Mouse (Mus musculus) embryonic facial prominence, embryonic 12.5 days (tissue): ENCODE results near the gene Ankrd13b. TPM values are rescaled to one million over a fixed set of nuclear protein-coding genes. Genes with fewer than 3 reads are reported as not detected.
A peak's percentile ranks its signal among the peaks of the same experiment; 100 is the strongest.

Source experiments
- ATAC-seq: fragments of 200-750 bp; cut with Nextera tagmentation; 2 replicates; pipeline ENCODE4 v1.8.0; 2017; ENCODE audit not compliant: insufficient number of reproducible peaks, insufficient read depth, low FRiP score, low TSS enrichment
- H3K27ac ChIP-seq: fragments of 300-500 bp; sonication (generic); 2 replicates; pipeline ENCODE4 v1.5.1; 2016; ENCODE audit warnings: mild to moderate bottlenecking
- H3K27me3 ChIP-seq: fragments of 300-500 bp; sonication (generic); 2 replicates; pipeline ENCODE4 v1.6.1; 2016; ENCODE audit warnings: mild to moderate bottlenecking, moderate library complexity
- H3K36me3 ChIP-seq: fragments of 300-500 bp; sonication (generic); 2 replicates; pipeline ENCODE4 v1.6.1; 2016; ENCODE audit warnings: mild to moderate bottlenecking
- H3K4me1 ChIP-seq: fragments of 300-500 bp; sonication (generic); 2 replicates; pipeline ENCODE4 v1.6.1; 2016
- H3K4me2 ChIP-seq: fragments of 300-500 bp; sonication (generic); replicated peaks from 2 replicates; pipeline ENCODE4 v1.6.1; 2016; ENCODE audit warnings: mild to moderate bottlenecking, moderate library complexity
- H3K4me3 ChIP-seq: fragments of 300-500 bp; sonication (generic); 2 replicates; pipeline ENCODE4 v1.5.1; 2016; ENCODE audit warnings: mild to moderate bottlenecking
- H3K9ac ChIP-seq: fragments of 300-500 bp; sonication (generic); 2 replicates; pipeline ENCODE4 v1.6.1; 2016; ENCODE audit warnings: mild to moderate bottlenecking, moderate library complexity
- H3K9me3 ChIP-seq: fragments of 300-500 bp; sonication (generic); 2 replicates; pipeline ENCODE4 v1.6.1; 2016; ENCODE audit warnings: mild to moderate bottlenecking, moderate library complexity
- WGBS: fragments of 180-500 bp; shearing (Covaris S2); methylation state at CpG from one replicate; pipeline ENCODE4 v1.1.7; 2016; 5-methylcytosine and 5-hydroxymethylcytosine counted together
- polyA plus RNA-seq: library from polyadenylated mRNA; unstranded; fragments of >200 nt; fragmentation: Nextera tagmentation; extraction: Ambion mirVana; gene quantifications from 2 replicates; pipeline ENCODE4 v1.2.1, GENCODE M21; 2016

Ankrd13b gene
- polyA plus RNA-seq, 1 experiment from 2014 or later, result 15.0 TPM

DNA sequence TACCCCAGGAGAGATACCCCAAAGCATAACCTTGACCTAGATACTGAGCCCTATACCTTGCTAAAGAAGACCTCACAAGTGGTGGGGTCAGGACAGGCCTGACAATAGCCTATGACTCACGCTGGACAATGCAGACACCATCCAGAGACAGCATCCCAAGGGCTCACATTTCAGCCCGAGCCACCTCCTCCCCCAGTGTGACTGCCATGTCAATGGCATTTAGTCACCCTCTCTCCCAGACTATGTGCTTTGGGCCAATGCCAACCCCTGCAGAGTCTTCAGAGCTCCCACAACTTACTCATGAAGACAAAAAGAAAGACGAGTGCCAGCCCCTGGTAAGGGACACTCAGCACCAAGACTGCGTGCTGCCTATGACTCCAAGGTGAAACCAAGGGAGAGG lies 24.8 kb downstream of the Ankrd13b start:
- Histone ChIP-seq H3K27ac (no peak overlapping the region), H3K27me3 (peaks cover 87% of the 10 kb centered on the region), H3K4me3 (no peak overlapping the region), H3K4me2 (no peak overlapping the region), H3K4me1 (peaks cover 9% of the 10 kb centered on the region), H3K9me3 (no peaks in the 10 kb centered on the region), H3K9ac (no peak overlapping the region), H3K36me3 (no peaks in the 10 kb centered on the region)
- ATAC-seq, result no peak; the same call in 1 of the 2 replicates
- 56% methylated on average over 4 of the region's 4 CpGs for WGBS

DNA sequence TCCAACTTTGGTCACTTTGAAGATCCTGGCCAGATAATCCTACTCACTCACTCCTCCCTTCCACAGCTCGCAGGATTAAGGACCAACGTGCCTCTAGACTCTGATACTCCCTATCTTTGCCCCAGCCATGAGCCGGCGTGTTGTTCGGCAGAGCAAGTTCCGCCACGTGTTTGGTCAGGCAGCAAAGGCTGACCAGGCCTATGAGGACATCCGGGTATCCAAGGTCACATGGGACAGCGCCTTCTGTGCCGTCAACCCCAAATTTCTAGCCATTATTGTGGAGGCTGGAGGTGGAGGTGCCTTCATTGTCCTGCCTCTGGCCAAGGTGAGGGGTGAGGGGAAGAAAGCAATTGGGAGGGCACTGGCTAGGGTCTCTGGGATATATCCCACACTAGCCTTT lies 25.7 kb downstream of the Ankrd13b start:
- Histone ChIP-seq H3K4me1 (peaks cover 9% of the 10 kb centered on the region), H3K4me2 (no peak overlapping the region), H3K9me3 (no peaks in the 10 kb centered on the region), H3K27ac (no peak overlapping the region), H3K36me3 (no peaks in the 10 kb centered on the region), H3K4me3 (no peak overlapping the region), H3K9ac (no peak overlapping the region), H3K27me3 (peaks cover 83% of the 10 kb centered on the region)
- no peak for ATAC-seq
- WGBS, result 72% methylated on average over 10 of the region's 10 CpGs

DNA sequence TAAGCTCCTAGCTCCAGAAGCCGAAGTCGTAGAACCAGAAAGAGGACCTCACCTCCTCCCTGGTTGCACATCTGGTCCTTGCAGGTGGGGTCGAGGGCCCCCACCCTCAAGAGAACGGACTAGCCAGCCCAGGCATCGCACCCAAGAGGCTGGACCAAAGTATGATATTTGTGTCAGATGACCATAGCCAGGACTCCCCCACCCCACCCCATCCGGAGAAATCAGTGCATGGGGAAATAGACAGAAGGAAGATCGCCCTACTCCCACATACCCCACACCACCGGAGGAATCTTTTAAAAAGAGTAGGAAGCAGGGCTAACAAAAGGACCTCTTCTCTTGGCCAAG lies 26.4 kb downstream of the Ankrd13b start:
- Histone ChIP-seq H3K27me3 (peaks cover 76% of the 10 kb centered on the region), H3K9me3 (no peaks in the 10 kb centered on the region), H3K27ac (no peak overlapping the region), H3K4me2 (peak overlapping the region; percentile 98), H3K4me3 (peak overlapping the region; percentile 62; the same call in 1 of the 2 replicates), H3K4me1 (peaks cover 9% of the 10 kb centered on the region), H3K36me3 (no peaks in the 10 kb centered on the region), H3K9ac (no peak overlapping the region)
- WGBS, result 44% methylated on average over 8 of the region's 8 CpGs
- ATAC-seq, result no peak

DNA sequence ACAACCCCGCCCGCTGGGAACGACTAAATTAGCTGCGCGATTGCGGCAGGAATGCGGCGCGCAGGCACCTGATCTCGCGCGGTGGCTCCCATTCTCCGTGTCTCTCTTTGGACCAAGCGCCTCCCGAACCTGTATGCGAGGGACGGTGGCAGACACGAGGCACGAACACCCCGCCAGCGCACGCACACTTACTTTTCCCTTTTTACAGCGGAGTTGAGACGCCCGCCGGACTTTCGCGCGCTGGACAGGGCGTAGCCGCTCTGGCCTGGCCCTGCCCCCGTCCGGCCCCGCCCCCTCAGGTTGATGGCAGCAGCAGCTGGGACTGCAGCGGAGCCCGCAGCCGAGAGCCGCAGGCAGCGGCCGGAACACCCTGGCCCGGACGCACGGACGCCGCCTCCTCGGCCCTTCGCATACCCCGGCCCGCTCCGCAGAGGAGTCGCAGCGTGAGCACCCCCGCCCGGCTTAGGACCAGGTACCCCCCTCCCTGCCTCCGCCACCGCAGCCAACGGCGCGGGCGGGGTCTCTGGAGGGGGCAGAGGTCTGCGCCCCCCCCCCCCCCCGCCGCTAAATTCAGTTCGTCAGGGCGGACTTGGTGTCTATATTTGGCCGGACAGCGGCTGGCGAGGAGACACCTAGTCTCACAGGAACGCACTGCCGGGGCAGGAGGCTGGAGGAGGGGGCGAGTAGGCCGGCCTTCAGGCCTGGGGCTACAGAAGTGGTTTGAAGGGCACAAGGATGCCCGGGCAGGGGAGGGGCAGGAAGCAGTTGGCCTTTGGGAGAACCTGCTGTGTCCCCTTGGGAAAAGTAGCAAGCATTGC lies 27.0 kb downstream of the Ankrd13b start, which contains the start of gene Coro6:
Coro6 (plus strand) TSS at position 129 of the 818 bp plus-strand sequence.
- ATAC-seq, result peak; percentile 32; the same call in 1 of the 2 replicates
- Histone ChIP-seq H3K36me3 (no peaks in the 10 kb centered on the region), H3K27ac (no peak within 1 kb of the TSS), H3K4me3 (peak within 1 kb of the TSS; percentile 62), H3K4me1 (peaks cover 9% of the 10 kb centered on the region), H3K4me2 (peak within 1 kb of the TSS; percentile 98), H3K9me3 (no peaks in the 10 kb centered on the region), H3K9ac (peak within 1 kb of the TSS; percentile 52), H3K27me3 (peaks cover 70% of the 10 kb centered on the region)
- WGBS, result under 1% methylated on average over 67 of the region's 73 CpGs

DNA sequence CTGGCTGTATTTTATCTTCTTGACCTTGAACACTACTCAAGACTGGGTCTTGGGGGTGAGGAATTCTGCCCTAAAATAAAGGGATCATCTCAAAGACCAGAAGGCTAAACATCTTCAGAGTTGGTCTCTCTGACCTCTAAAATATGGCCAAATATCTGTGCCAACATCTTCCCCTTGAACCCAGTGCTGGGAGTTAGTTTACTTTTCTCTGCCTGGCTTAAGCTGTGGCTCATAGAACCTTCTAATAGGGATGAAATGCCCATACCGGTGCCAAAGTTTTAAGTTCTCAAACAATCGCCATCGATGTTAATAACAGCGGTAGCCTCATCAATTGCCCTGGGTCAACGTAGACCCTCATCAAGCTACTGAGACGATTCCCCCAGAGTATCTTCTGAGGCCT lies 27.6 kb downstream of the Ankrd13b start:
- WGBS, result 5% methylated on average over 6 of the region's 6 CpGs
- Histone ChIP-seq H3K9me3 (no peaks in the 10 kb centered on the region), H3K27me3 (peaks cover 64% of the 10 kb centered on the region), H3K36me3 (no peaks in the 10 kb centered on the region), H3K4me3 (peak overlapping the region; percentile 62), H3K4me2 (peak overlapping the region; percentile 98), H3K4me1 (peaks cover 4% of the 10 kb centered on the region; the same call in 1 of the 2 replicates), H3K27ac (no peak overlapping the region), H3K9ac (peak overlapping the region; percentile 52)
- ATAC-seq, result no peak

DNA sequence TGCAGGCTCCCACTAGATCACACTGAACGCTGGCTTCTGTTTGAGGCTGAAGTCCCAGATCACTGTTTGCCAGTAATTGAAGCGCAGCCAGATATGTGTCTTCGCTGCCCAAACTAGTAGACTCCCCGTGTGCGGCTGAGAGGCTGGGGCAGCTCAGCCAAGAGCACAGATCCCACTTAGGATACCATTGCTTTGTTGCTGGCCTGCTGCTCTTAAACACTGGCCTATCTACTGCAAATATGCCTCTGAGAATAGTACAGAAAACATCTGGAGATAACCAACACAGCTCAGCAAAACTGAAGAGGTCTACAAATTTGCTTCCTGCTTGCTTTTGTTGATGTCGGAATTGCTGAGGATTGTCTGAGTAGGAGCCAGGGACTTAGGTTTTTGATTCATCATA lies 32.6 kb downstream of the Ankrd13b start:
- no peak overlapping the region for H3K9ac ChIP-seq
- no peak for ATAC-seq
- no peaks in the 10 kb centered on the region for H3K9me3 ChIP-seq
- 74% methylated on average over 6 of the region's 6 CpGs for WGBS
- peaks cover 15% of the 10 kb centered on the region for H3K27me3 ChIP-seq
- H3K27ac ChIP-seq, result no peak overlapping the region
- peaks cover 16% of the 10 kb centered on the region; the same call in 1 of the 2 replicates for H3K36me3 ChIP-seq
- H3K4me3 ChIP-seq, result no peak overlapping the region
- no peak overlapping the region for H3K4me2 ChIP-seq
- H3K4me1 ChIP-seq, result peaks cover 1% of the 10 kb centered on the region; the same call in 1 of the 2 replicates

DNA sequence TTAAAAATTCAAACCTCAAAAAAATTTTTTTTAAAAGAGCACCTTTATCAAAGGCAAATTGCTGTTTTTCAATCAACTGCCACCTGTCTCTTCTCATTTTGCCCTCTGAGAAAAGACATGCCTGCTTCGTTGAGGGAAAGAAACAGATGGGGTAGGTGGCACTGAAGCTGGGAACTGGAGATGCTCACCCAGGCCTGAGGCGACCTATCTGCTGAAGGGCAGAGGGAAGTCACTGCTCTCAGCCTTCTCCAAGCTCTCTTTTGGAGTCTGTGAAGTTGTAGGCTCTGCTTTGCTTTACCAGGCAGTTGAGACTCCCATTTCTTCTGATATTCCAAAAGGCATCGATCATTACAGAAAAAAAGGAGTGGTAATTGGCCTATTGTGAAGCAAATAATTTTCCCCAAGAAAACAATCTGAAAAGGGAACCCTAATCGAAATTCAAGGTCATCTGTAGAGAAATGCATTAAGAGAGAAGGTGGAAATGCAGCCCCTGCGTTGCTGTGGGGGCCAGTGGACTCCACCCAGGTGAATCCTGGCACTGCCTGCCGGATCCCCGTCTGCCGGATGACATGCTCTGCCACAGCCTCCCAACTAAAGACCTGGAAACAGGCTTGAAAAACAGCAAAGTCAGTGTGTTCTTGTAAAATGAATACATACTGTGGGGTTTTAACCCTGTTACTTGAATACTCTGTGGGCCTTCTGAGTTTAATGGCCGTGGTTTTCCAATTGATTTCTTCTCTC lies 33.5 kb downstream of the Ankrd13b start:
- Histone ChIP-seq H3K9me3 (no peaks in the 10 kb centered on the region), H3K4me2 (no peak overlapping the region), H3K9ac (no peak overlapping the region), H3K4me1 (no peaks in the 10 kb centered on the region), H3K27ac (no peak overlapping the region), H3K4me3 (no peak overlapping the region), H3K36me3 (peaks cover 20% of the 10 kb centered on the region; the same call in 1 of the 2 replicates), H3K27me3 (peaks cover 6% of the 10 kb centered on the region; the same call in 1 of the 2 replicates)
- 82% methylated on average over 9 of the region's 9 CpGs for WGBS
- ATAC-seq, result no peak

DNA sequence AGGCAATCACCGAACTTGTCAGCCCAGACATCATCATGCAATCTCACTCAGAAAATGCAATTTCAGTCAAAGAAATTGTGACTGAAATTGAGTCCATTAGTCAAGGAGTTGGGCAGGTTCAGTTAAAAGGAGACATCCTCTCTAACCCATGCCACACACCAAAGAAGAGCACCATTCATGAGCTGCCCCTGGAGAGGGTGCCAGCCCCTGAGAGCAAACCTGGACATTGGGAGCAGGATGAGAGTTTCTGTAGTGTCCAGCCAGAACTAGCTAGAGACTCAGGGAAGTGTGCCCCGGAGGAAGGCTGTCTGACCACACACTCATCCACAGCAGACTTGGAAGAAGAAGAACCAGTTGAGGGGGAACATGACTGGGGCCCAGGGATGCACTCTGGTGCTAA lies 36.1 kb downstream of the Ankrd13b start:
- H3K27me3 ChIP-seq, result no peaks in the 10 kb centered on the region
- no peak for ATAC-seq
- no peak overlapping the region for H3K27ac ChIP-seq
- peaks cover 39% of the 10 kb centered on the region for H3K36me3 ChIP-seq
- H3K4me2 ChIP-seq, result no peak overlapping the region
- no peak overlapping the region for H3K4me3 ChIP-seq
- 82% methylated on average over 2 of the region's 2 CpGs for WGBS
- no peaks in the 10 kb centered on the region for H3K9me3 ChIP-seq
- H3K9ac ChIP-seq, result no peak overlapping the region
- no peaks in the 10 kb centered on the region for H3K4me1 ChIP-seq

DNA sequence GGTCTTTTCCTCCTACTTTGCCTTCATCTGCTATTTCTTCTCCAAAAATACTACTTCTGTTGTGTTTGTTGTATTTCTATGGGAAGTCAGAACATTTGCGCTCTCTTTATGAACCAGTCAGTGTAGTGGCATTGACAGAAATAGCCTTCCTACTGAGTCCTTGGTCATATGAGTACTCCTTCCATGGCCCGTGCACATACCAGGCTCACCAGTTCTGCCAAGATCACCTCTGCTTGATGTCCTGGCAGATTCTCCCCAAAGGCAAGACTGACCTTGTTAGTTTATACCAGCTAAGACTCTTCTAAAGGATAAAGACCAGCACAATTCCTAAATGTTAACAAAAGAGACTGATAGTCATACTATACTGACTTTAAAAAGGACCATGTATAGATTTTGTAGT lies 37.8 kb downstream of the Ankrd13b start:
- H3K9ac ChIP-seq, result no peak overlapping the region
- H3K4me2 ChIP-seq, result no peak overlapping the region
- H3K27ac ChIP-seq, result no peak overlapping the region
- ATAC-seq, result no peak
- H3K36me3 ChIP-seq, result peaks cover 39% of the 10 kb centered on the region
- H3K4me3 ChIP-seq, result no peak overlapping the region
- no peaks in the 10 kb centered on the region for H3K27me3 ChIP-seq
- H3K9me3 ChIP-seq, result no peaks in the 10 kb centered on the region
- H3K4me1 ChIP-seq, result no peaks in the 10 kb centered on the region
- WGBS, result 98% methylated on average over 2 of the region's 2 CpGs

DNA sequence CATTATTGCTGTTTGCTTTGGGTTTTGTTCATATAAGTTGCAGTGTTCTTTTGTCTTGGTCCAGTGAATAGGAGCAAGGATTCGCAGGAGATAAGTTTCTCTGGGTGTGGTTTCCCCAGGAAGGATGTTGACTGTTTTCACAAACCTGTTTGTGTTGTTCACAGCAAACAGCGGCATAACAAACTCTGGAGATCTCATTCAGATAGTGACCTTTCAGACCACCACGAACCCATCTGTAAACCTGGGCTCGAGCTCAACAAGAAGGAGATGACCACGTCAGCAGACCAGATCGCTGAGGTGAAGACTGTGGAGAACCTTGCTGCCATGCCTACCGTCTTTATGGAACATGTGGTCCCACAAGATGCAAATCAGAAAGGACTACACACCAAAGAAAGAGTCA lies 40.3 kb downstream of the Ankrd13b start:
- Histone ChIP-seq H3K9ac (no peak overlapping the region), H3K4me2 (no peak overlapping the region), H3K9me3 (no peaks in the 10 kb centered on the region), H3K4me1 (0 out of 2 replicates have a peak, but pooled peaks cover 2% of the 10 kb centered on the region), H3K4me3 (no peak overlapping the region), H3K27me3 (no peaks in the 10 kb centered on the region), H3K36me3 (peaks cover 28% of the 10 kb centered on the region), H3K27ac (no peak overlapping the region)
- WGBS, result 94% methylated on average over 7 of the region's 7 CpGs
- ATAC-seq, result no peak

DNA sequence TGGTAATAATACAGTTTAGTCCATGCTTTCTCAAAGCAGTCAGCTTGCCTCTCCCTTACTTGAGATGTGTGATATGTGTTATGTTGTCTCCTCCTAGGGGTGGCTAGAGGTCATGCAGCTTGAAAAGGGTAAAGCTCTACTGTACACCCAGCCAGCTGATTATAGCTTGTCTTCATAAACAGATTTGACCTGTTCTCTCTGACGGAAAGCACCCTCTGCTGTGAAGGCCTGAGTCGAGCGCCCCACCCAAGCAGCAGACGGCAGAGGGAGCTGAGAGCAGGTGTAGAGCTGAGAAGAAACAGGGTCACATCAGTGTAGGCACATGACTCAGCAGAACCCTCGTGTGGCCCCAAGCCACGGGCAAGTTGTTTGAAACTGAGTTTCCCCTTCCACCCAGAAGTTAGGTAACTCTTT lies 42.8 kb downstream of the Ankrd13b start:
- WGBS, result 58% methylated on average over 6 of the region's 6 CpGs
- no peak overlapping the region for H3K4me2 ChIP-seq

DNA sequence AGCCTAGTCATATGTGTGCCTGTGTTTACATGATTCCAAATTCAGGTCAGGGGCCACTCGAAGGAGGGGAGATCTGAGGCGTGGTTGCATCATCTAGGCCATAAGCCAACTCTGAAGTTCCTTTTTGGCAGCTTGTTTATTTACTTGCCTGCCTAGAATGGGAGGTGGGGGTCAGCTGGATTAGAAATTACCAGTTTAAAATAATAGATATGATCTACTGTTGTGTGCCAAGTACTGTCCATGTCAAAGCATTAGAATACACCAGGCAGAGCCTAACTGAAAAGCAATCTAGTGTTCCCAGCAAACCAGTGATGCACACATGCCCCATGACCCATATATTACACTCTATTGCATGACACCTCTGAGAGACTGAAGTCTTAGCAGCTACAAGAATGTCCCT lies 44.5 kb downstream of the Ankrd13b start:
- no peak overlapping the region for H3K4me2 ChIP-seq
- H3K4me3 ChIP-seq, result no peak overlapping the region
- no peak overlapping the region for H3K27ac ChIP-seq
- ATAC-seq, result no peak
- WGBS, result 77% methylated on average over 2 of the region's 2 CpGs
- peaks cover 18% of the 10 kb centered on the region for H3K36me3 ChIP-seq
- no peaks in the 10 kb centered on the region for H3K9me3 ChIP-seq
- H3K4me1 ChIP-seq, result 0 out of 2 replicates have a peak, but pooled peaks cover 3% of the 10 kb centered on the region
- H3K27me3 ChIP-seq, result no peaks in the 10 kb centered on the region
- H3K9ac ChIP-seq, result no peak overlapping the region

More for the DNA sequence above, 42.8 kb downstream of the Ankrd13b start:
- no peaks in the 10 kb centered on the region for H3K27me3 ChIP-seq
- 0 out of 2 replicates have a peak, but pooled peaks cover 3% of the 10 kb centered on the region for H3K4me1 ChIP-seq
- H3K36me3 ChIP-seq, result peaks cover 30% of the 10 kb centered on the region
- no peak overlapping the region for H3K27ac ChIP-seq
- ATAC-seq, result no peak
- no peaks in the 10 kb centered on the region for H3K9me3 ChIP-seq
- H3K9ac ChIP-seq, result no peak overlapping the region
- no peak overlapping the region for H3K4me3 ChIP-seq
